Mouse (Mus musculus): ENCODE measurements around the gene Irgc1. TPM values are rescaled to one million over a fixed set of nuclear protein-coding genes. Genes with fewer than 3 reads are reported as not detected.
A peak's percentile ranks its signal among the peaks of the same experiment; 100 is the strongest.

Irgc1 gene
- total and polyA plus RNA-seq, 2 experiments from 2014 or later, result not detected

DNA sequence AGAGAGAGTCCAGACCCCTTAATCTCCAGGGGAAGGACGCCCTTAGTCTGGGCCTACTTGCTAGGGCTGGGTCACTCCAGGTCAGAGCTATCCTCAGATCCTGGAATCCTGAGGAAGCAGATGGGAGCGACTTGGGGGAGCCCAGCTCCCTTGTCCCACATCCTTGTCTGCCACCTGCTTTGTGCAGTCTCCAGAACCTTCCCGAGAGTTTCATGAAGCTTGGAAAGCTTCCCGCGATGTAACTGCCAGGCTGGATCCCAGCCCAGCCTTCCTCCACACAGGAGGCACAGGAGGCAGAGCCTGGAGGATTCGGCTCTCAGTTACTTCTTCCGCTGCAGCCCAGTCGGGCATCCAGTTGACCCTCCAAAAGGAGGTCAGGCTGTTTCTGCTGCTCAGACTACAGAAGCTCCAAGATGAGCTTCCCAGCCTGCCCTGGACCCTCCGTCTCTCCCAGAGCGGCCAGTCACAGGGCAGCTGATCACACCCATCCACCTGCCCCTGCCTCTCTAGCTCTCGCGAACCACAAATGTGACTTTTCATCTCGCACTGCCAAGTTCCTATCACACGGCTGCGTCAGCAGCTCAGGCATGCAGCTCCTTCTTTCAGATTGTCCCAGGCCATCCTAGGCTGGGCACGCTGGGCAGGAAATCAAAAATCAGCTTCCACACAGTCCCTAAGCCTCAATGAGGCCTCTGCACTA is 22.5 kb downstream of the Irgc1 start:
- TF ChIP-seq CTCF (IDR thresholded peaks at IDR 0.05; ENCODE audit: low read depth), result no peak
- Histone ChIP-seq H3K36me3 (ENCODE audit: insufficient read depth, low read length) (no peaks in the 10 kb centered on the region), H3K9me3 (ENCODE audit: low read length) (no peaks in the 10 kb centered on the region), H3K27me3 (ENCODE audit: insufficient read depth, low read length) (no peaks in the 10 kb centered on the region), H3K4me1 (ENCODE audit: insufficient read depth, low read length) (no peaks in the 10 kb centered on the region), H3K9ac (replicated peaks; ENCODE audit: low read length) (no peak overlapping the region), H3K27ac (peak overlapping the region; percentile 33), H3K4me2 (ENCODE audit: low read depth, low read length) (no peak overlapping the region), H3K4me3 (ENCODE audit: low read length) (no peak overlapping the region)
- 44% methylated on average over 16 of the region's 16 CpGs for WGBS
- peak; percentile 79 for DNase-seq (ENCODE audit: low spot score)
- peak; percentile 37 for ATAC-seq

DNA sequence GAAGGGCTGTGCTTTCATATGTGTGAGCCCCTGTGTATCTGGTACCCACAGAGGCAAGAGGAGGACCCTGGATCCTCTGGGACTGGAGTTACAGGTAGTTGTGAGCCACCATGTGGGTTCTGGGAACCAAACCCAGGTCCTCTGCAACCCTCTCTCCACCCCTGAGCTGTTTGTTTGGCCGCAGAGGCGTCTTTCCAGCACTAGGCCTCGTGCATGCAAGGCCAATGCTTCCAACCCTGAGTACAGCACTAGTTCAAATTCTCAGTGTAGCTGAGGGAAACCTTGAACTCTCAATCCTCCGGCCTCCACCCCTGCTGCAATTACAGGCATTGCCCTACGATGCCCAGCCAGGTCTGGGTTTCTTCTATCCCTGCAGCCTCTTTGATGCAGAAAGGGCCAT is 23.4 kb downstream of the Irgc1 start:
- WGBS, result 89% methylated on average over 5 of the region's 5 CpGs
- no peak overlapping the region for H3K9ac ChIP-seq (replicated peaks; ENCODE audit: low read length)
- TF ChIP-seq CTCF (IDR thresholded peaks at IDR 0.05; ENCODE audit: low read depth), result no peak
- ATAC-seq, result no peak
- H3K9me3 ChIP-seq (ENCODE audit: low read length), result no peaks in the 10 kb centered on the region
- H3K27ac ChIP-seq, result no peak overlapping the region
- no peak overlapping the region for H3K4me3 ChIP-seq (ENCODE audit: low read length)
- no peaks in the 10 kb centered on the region for H3K4me1 ChIP-seq (ENCODE audit: insufficient read depth, low read length)
- no peak for DNase-seq (ENCODE audit: low spot score)
- no peaks in the 10 kb centered on the region for H3K36me3 ChIP-seq (ENCODE audit: insufficient read depth, low read length)
- H3K4me2 ChIP-seq (ENCODE audit: low read depth, low read length), result no peak overlapping the region
- H3K27me3 ChIP-seq (ENCODE audit: insufficient read depth, low read length), result no peaks in the 10 kb centered on the region

DNA sequence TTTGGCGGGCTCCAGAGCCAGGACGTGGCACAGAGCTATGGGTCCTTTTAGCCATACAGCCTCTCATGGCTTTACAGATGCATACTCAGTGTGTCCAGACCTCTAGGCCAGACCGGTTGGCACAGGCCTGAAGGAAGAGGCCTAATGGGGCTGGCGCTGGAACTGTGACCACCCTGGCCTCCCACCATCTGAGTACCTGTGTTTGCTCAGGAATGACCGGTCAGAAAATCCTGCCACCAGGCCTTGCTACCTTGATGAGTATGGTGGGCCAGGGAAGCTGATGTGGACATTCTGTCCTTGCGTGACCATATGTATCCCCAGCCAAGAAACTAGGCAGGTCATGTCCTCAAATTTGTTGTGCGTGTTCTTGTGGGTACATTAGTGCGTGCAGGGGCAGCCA is 24.9 kb downstream of the Irgc1 start:
- Histone ChIP-seq H3K4me3 (ENCODE audit: low read length) (no peak overlapping the region), H3K9ac (replicated peaks; ENCODE audit: low read length) (no peak overlapping the region), H3K9me3 (ENCODE audit: low read length) (no peaks in the 10 kb centered on the region), H3K4me2 (ENCODE audit: low read depth, low read length) (no peak overlapping the region), H3K4me1 (ENCODE audit: insufficient read depth, low read length) (no peaks in the 10 kb centered on the region), H3K27ac (no peak overlapping the region), H3K36me3 (ENCODE audit: insufficient read depth, low read length) (no peaks in the 10 kb centered on the region), H3K27me3 (ENCODE audit: insufficient read depth, low read length) (no peaks in the 10 kb centered on the region)
- no peak for ATAC-seq
- DNase-seq (ENCODE audit: low spot score), result no peak
- WGBS, result 95% methylated on average over 8 of the region's 8 CpGs
- no peak for TF ChIP-seq CTCF (IDR thresholded peaks at IDR 0.05; ENCODE audit: low read depth)

DNA sequence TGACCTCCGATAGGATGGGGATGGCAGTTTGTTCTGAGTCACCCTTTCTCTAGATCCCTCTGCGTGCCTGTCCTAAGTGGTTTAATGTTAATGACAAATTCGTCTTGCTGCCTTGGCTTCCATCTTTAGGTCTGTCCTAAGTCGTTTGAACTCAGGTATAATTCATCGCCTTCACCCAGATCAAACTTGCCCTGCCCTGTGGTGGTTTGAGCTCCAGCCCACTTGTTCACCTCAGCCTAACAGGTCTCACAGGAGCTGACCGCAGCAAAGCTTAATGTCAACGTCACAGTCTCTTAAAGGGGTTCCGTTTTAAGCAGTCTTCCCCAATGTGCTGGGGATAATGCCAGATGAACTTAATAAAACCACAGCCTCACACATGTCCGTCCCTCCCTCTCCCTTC is 26.2 kb downstream of the Irgc1 start:
- Histone ChIP-seq H3K27me3 (ENCODE audit: insufficient read depth, low read length) (no peaks in the 10 kb centered on the region), H3K9me3 (ENCODE audit: low read length) (no peaks in the 10 kb centered on the region), H3K4me3 (ENCODE audit: low read length) (no peak overlapping the region), H3K27ac (no peak overlapping the region), H3K4me2 (ENCODE audit: low read depth, low read length) (no peak overlapping the region), H3K4me1 (ENCODE audit: insufficient read depth, low read length) (no peaks in the 10 kb centered on the region), H3K9ac (replicated peaks; ENCODE audit: low read length) (no peak overlapping the region), H3K36me3 (ENCODE audit: insufficient read depth, low read length) (0 out of 2 replicates have a peak, but pooled peaks cover under 1% of the 10 kb centered on the region)
- DNase-seq (ENCODE audit: low spot score), result no peak
- WGBS, result 87% methylated on average over 9 of the region's 9 CpGs
- ATAC-seq, result no peak
- TF ChIP-seq CTCF (IDR thresholded peaks at IDR 0.05; ENCODE audit: low read depth), result no peak

DNA sequence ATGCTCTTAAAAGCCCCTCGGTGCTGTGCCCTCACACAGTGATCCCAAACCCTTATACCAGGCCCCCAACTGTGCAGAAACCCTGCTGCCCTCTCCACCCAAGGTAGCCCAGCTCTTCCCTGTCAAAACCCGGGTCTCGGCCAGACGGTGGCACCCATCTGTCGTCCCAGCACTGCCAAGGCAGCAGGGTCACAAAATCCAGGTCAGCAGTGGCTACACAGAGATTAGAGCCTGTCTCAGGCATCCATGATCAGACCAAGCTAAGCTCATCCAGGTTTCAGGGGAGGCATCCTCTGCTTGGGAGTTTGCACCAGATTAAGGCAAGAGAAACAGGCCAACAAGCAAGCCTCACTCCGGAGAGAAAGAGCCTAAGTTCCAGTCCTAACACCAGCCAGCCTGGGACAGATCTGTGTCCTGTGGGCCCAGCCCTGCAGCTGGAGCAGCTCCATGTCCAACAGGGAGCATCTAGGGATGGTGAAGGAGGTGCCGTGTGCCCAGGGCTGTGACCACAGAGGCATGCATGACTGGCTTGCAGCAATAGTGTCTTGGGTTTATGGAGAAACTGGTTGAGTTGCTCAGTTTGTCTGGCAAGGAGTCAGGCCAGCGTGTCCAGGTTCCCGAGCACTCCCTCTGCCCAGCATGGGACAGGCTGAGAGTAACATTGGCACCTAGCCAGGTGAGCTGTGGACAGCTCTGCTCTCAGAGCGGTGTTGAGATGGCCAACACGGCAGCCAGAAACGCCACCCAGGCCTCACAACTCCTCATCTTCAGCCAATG is 28.0 kb downstream of the Irgc1 start:
- H3K36me3 ChIP-seq (ENCODE audit: insufficient read depth, low read length), result 0 out of 2 replicates have a peak, but pooled peaks cover 8% of the 10 kb centered on the region
- peak; percentile 52; the same call in 1 of the 2 replicates for ATAC-seq

DNA sequence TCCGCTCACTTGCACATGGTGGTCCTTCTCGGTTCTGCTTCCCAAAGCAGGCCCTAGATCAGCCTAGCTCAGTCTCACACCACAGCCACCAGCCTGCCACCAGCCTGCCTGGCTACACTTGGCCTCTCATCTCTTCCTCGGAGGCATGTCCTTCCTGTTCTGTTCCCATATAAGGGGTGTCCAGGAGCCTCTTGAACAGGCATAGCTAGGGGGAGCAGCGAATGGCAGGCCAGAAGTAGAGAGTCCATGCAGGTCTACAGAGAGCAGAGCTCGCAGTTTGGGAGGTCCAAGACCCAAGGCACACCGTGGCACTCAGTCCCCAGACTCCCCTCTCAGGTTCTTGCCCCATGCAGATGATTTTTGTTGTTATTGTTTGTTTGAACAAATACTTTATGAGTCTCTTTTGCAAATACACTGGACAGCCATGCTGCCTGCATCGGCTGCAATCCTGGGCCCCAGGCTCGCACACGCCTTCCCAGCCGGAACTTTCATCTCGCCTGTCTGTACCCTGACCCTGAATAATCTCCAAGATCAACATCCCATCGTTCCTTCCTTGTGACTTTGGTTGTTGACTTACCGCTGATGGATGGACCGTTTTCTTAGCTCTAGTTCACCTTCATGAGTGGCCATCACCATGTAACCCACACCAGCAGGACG is 28.9 kb downstream of the Irgc1 start:
- no peak for TF ChIP-seq CTCF (IDR thresholded peaks at IDR 0.05; ENCODE audit: low read depth)
- no peak overlapping the region for H3K9ac ChIP-seq (replicated peaks; ENCODE audit: low read length)
- H3K36me3 ChIP-seq (ENCODE audit: insufficient read depth, low read length), result 0 out of 2 replicates have a peak, but pooled peaks cover 8% of the 10 kb centered on the region

More for the DNA sequence above, 28.0 kb downstream of the Irgc1 start:
- Histone ChIP-seq H3K9ac (replicated peaks; ENCODE audit: low read length) (no peak overlapping the region), H3K9me3 (ENCODE audit: low read length) (no peaks in the 10 kb centered on the region), H3K4me2 (ENCODE audit: low read depth, low read length) (no peak overlapping the region), H3K27me3 (ENCODE audit: insufficient read depth, low read length) (no peaks in the 10 kb centered on the region), H3K4me3 (ENCODE audit: low read length) (no peak overlapping the region), H3K27ac (peak overlapping the region; percentile 45; the same call in 1 of the 2 replicates), H3K4me1 (ENCODE audit: insufficient read depth, low read length) (no peaks in the 10 kb centered on the region)
- 57% methylated on average over 12 of the region's 12 CpGs for WGBS
- TF ChIP-seq CTCF (IDR thresholded peaks at IDR 0.05; ENCODE audit: low read depth), result no peak
- DNase-seq (ENCODE audit: low spot score), result peak; percentile 77

More for the DNA sequence above, 28.9 kb downstream of the Irgc1 start:
- H3K4me1 ChIP-seq (ENCODE audit: insufficient read depth, low read length), result no peaks in the 10 kb centered on the region
- WGBS, result 87% methylated on average over 15 of the region's 15 CpGs
- ATAC-seq (no peak), DNase-seq (ENCODE audit: low spot score) (no peak)
- H3K4me2 ChIP-seq (ENCODE audit: low read depth, low read length), result no peak overlapping the region
- no peaks in the 10 kb centered on the region for H3K9me3 ChIP-seq (ENCODE audit: low read length)
- no peak overlapping the region for H3K27ac ChIP-seq
- no peak overlapping the region for H3K4me3 ChIP-seq (ENCODE audit: low read length)
- no peaks in the 10 kb centered on the region for H3K27me3 ChIP-seq (ENCODE audit: insufficient read depth, low read length)
